Mouse (Mus musculus): ENCODE results near the gene Mrpl11. TPM values are rescaled to one million over a fixed set of nuclear protein-coding genes. Genes with fewer than 3 reads are reported as not detected.

Mrpl11 gene
- 80.5 and 83.4 TPM in 2 replicates for polyA plus RNA-seq (2015; fragmentation: Nextera tagmentation; extraction: Ambion mirVana)

DNA sequence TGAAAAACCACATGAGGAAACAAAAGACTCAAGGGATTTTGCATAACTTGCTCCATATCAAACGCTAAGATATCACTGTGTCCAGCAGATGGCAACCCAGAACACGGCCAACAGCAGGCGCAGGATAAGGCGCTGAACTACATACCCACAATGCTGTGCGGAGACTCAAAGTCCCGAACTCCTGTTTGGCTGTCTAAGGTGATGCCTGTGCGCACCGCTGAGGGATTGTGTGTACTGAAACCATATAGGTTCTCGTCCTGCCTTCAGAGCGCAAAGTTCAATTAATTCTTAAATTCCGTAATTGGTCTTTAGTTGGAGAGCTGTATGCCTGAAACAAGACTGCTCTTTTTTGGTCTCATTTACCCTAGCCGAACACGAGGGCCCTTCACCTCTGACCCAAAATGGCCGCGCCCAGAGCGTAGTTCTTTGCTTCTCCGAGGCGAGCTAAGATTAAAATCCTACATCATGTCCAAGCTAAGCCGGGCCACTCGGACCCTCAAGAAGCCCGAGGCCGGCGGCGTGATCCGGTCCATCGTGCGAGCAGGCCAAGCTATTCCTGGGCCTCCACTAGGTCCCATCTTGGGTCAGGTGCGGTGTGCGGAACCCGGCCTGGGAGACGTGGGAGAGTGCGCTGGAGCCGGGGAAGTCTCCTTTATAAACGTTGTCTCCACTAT lies at the start of gene Mrpl11:
Mrpl11 (plus strand) TSS at position 220 of the 674 bp plus-strand sequence.
- Histone ChIP-seq H3K36me3 (peaks cover 27% of the 10 kb centered on the region), H3K27ac (peak within 1 kb of the TSS; percentile 83), H3K4me2 (peak within 1 kb of the TSS; percentile 64), H3K9ac (peak within 1 kb of the TSS; percentile 51; the same call in 1 of the 2 replicates), H3K27me3 (no peaks in the 10 kb centered on the region), H3K4me1 (peaks cover 7% of the 10 kb centered on the region), H3K9me3 (no peaks in the 10 kb centered on the region), H3K4me3 (peak within 1 kb of the TSS; percentile 77)
- ATAC-seq (ENCODE audit: insufficient number of reproducible peaks, low FRiP score, low TSS enrichment, low read depth) = peak; percentile 94
- WGBS = under 1% methylated on average over 34 of the region's 34 CpGs

DNA sequence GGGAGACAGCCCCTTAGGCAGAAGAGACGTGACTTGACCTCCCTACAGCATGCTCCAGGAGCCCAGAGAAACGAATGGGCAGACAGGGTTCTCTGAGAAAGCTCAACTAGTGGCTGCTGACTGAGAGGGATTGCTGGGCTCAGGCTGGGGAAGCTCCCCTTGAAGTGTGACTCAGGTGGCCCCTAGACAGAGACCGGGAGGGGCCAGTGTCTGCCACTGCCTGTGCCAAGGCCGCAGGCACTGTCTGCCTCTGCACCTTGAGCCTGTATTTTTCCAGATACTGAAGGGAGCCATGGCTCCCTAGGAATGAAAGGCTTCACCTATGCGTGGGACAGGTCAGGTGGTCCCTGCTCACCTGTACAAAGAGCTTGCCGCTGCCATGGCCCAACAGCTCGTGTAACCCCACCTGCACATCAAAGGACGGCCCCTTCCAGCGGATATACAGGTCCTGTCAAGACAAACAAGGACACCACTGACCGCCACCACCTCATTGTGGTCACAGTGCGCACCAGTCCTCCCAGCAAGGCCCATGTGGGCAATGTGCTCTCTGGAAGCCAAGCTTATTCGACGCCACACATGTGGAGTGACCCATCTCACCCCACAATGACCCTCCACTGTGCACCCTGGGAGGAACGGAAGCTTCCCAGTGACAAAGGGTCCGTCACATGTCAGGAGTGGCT lies 45.9 kb upstream of the Mrpl11 start:
- WGBS = 93% methylated on average over 15 of the region's 15 CpGs
- H3K4me2 ChIP-seq = no peak overlapping the region
- no peak for ATAC-seq (ENCODE audit: insufficient number of reproducible peaks, low FRiP score, low TSS enrichment, low read depth)
- H3K9me3 ChIP-seq = no peaks in the 10 kb centered on the region
- H3K4me1 ChIP-seq = no peaks in the 10 kb centered on the region
- H3K27ac ChIP-seq = no peak overlapping the region
- no peak overlapping the region for H3K4me3 ChIP-seq
- H3K27me3 ChIP-seq = no peaks in the 10 kb centered on the region
- H3K9ac ChIP-seq = no peak overlapping the region
- H3K36me3 ChIP-seq = peaks cover 98% of the 10 kb centered on the region

DNA sequence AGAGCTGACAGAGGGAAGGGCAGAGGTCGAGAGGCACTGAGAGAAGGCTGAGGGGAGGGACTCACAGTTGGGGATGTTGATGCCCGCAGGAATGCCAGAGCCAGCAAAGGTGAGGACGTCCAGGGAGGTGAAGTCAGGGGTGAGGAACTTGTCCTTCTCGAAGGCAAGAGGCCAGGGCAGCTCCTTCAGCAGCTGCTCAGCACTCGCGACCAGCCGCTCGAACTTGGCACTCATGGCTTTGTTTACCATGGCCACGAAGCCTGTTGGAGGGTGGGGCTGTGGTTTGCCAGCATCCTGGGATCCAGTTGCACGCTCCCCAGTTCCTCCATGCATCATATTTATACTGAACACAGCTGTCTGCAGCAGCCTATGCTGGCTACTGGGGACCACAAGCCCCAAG lies 45.1 kb upstream of the Mrpl11 start:
- no peaks in the 10 kb centered on the region for H3K27me3 ChIP-seq

DNA sequence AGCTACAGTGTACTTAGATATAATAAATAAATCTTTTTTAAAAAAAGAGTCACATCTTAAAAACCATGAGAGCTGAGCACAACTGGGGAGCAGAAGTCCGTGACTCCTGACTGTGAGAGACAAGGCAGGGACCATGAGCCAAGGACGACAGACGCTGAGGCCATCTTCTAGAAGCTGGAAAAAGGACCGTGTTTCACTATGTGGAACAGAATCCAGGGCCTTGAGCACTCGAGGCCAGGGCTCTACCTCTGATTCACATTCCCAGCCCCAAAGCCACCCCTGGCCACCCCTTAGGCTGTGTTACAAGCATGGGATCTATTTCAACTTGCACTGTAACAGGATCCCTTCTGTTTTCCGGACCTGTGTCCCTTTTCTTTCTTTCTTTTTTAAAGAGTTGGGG lies 42.3 kb upstream of the Mrpl11 start:
- Histone ChIP-seq H3K4me2 (no peak overlapping the region), H3K9ac (no peak overlapping the region), H3K27ac (no peak overlapping the region), H3K36me3 (peaks cover 95% of the 10 kb centered on the region), H3K4me1 (no peaks in the 10 kb centered on the region), H3K27me3 (no peaks in the 10 kb centered on the region), H3K9me3 (no peaks in the 10 kb centered on the region), H3K4me3 (no peak overlapping the region)
- ATAC-seq (ENCODE audit: insufficient number of reproducible peaks, low FRiP score, low TSS enrichment, low read depth) = no peak
- 82% methylated on average over 6 of the region's 6 CpGs for WGBS

More for the DNA sequence above, 45.1 kb upstream of the Mrpl11 start:
- WGBS = 85% methylated on average over 10 of the region's 10 CpGs
- no peak overlapping the region for H3K4me2 ChIP-seq
- H3K36me3 ChIP-seq = peaks cover 98% of the 10 kb centered on the region
- H3K27ac ChIP-seq = no peak overlapping the region
- no peaks in the 10 kb centered on the region for H3K9me3 ChIP-seq
- no peaks in the 10 kb centered on the region for H3K4me1 ChIP-seq
- no peak overlapping the region for H3K4me3 ChIP-seq
- ATAC-seq (ENCODE audit: insufficient number of reproducible peaks, low FRiP score, low TSS enrichment, low read depth) = no peak
- no peak overlapping the region for H3K9ac ChIP-seq

DNA sequence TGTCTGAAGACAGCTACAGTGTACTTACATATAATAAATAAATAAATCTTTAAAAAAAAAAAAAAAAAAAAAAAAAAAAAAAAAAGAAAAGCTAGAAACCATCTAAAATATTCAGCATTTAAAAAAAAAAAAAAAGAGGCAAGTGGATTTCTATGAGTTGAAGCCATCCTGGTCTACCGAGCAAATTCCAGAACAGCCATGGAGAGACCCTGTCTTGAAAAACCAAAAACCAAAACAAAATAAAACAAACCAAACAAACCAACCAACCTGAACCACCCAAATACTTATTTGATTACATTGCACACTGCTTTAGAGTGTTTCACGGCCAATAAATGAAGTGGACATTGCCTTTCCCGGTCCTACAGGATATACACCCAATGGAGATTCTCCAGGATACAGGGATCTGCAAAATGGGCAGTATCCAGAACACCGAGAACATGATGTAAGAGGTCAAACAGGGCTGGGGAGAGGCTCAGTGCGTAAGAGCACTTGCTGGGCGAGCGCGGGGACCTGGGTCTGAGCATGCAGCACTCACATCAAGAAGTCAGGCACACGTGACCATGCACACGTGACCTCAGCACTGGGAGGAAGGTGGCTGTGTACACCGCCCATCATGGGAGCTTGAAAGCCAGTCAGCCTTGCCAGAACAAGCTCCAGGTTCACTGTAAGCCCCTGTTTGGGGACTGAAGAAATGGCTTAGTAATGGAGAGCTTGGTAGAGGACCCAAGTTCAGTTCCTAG lies 36.7 kb upstream of the Mrpl11 start:
- ATAC-seq (ENCODE audit: insufficient number of reproducible peaks, low FRiP score, low TSS enrichment, low read depth) = no peak
- Histone ChIP-seq H3K4me2 (no peak overlapping the region), H3K9ac (no peak overlapping the region), H3K27me3 (no peaks in the 10 kb centered on the region), H3K4me3 (no peak overlapping the region), H3K4me1 (peaks cover 23% of the 10 kb centered on the region), H3K27ac (no peak overlapping the region), H3K36me3 (peaks cover 53% of the 10 kb centered on the region), H3K9me3 (no peaks in the 10 kb centered on the region)
- 92% methylated on average over 11 of the region's 11 CpGs for WGBS

DNA sequence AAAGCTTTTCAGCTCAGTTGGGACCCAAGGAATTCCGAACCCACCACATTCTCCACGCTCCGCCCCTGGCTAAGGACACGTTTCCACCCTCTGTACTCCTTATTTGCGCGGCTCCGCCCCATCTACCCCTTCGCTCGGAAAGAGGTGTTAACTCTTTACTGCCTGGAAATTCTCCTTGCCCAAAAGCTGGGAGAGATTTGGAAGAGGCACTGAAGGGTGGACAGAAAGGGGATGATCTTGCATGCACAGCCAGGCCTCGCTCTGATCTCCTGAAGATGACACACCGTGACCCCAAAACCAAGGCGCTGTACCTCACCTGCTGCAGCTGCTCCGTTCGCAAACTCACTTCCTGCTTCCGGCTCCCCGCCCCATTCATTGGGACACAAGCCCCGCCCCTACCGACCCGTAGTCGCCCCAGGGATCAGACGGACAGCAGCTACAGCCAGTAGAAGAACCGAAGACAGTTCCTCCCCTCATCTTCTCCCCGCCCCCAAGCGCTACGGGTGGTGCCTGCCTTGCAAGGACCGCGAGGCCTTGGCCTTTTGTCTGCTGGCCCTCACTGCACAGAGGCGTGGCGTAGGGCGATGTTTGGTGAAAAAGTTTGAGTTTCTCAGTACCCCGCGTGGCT lies 33.9 kb upstream of the Mrpl11 start, which contains the start of gene Dpp3:
Dpp3 (minus strand) TSS at position 384 of the 628 bp plus-strand sequence.
- peak within 1 kb of the TSS; percentile 48; the same call in 1 of the 2 replicates for H3K9ac ChIP-seq
- no peaks in the 10 kb centered on the region for H3K9me3 ChIP-seq
- H3K4me2 ChIP-seq = peak within 1 kb of the TSS; percentile 55
- ATAC-seq (ENCODE audit: insufficient number of reproducible peaks, low FRiP score, low TSS enrichment, low read depth) = peak; percentile 99
- H3K27ac ChIP-seq = peak within 1 kb of the TSS; percentile 87
- WGBS = under 1% methylated on average over 32 of the region's 32 CpGs
- no peaks in the 10 kb centered on the region for H3K27me3 ChIP-seq
- peaks cover 23% of the 10 kb centered on the region for H3K4me1 ChIP-seq
- peaks cover 34% of the 10 kb centered on the region for H3K36me3 ChIP-seq
- peak within 1 kb of the TSS; percentile 72 for H3K4me3 ChIP-seq

DNA sequence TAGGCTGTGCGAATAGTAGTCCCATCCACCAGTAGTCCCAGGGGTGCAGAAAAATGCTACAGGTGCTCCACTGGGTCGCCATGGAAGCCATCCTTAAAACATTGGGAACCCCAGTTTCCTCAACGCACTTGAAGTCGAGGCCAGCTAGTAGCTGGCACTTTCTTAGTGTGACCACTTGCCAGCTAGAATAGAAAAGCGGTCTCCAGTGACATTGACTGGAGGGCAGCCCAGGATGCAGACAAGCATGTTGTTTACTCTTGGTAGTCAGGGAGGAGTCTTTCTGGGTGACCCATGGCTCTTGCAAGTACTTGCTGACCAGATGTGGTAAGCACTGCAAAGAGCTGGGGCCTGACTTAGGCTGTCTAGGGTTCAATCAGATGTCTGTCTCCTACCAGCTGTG lies 33.2 kb upstream of the Mrpl11 start:
- peak overlapping the region; percentile 72 for H3K4me3 ChIP-seq
- H3K36me3 ChIP-seq = peaks cover 27% of the 10 kb centered on the region
- peak overlapping the region; percentile 48; the same call in 1 of the 2 replicates for H3K9ac ChIP-seq
- no peak for ATAC-seq (ENCODE audit: insufficient number of reproducible peaks, low FRiP score, low TSS enrichment, low read depth)
- peaks cover 23% of the 10 kb centered on the region for H3K4me1 ChIP-seq
- H3K9me3 ChIP-seq = no peaks in the 10 kb centered on the region
- 59% methylated on average over 5 of the region's 5 CpGs for WGBS
- peak overlapping the region; percentile 55 for H3K4me2 ChIP-seq
- peak overlapping the region; percentile 87 for H3K27ac ChIP-seq
- H3K27me3 ChIP-seq = no peaks in the 10 kb centered on the region

DNA sequence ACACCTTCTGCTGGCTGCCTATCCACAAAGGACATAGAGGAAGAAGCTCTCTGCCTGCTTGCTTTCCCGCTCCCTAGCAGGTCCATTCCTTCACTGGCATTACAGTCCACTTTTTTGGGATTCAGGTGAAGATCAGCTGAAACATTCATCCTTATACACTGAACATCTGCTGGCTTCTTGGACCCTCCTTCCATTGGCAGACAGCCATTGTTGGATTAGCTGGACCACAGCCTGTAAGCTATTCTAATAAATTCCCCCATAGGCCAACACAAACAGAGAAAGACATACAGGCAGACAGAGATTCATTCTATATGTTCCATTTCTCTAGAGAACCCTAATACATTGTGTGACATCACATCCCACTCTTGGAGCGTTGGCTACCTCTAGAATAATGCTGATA lies 25.1 kb upstream of the Mrpl11 start:
- no peak for ATAC-seq (ENCODE audit: insufficient number of reproducible peaks, low FRiP score, low TSS enrichment, low read depth)
- Histone ChIP-seq H3K4me2 (no peak overlapping the region), H3K9me3 (no peaks in the 10 kb centered on the region), H3K27ac (no peak overlapping the region), H3K4me1 (peaks cover 6% of the 10 kb centered on the region; the same call in 1 of the 2 replicates), H3K36me3 (peaks cover 9% of the 10 kb centered on the region), H3K27me3 (no peaks in the 10 kb centered on the region), H3K4me3 (no peak overlapping the region), H3K9ac (no peak overlapping the region)
- 81% methylated on average over 2 of the region's 2 CpGs for WGBS

DNA sequence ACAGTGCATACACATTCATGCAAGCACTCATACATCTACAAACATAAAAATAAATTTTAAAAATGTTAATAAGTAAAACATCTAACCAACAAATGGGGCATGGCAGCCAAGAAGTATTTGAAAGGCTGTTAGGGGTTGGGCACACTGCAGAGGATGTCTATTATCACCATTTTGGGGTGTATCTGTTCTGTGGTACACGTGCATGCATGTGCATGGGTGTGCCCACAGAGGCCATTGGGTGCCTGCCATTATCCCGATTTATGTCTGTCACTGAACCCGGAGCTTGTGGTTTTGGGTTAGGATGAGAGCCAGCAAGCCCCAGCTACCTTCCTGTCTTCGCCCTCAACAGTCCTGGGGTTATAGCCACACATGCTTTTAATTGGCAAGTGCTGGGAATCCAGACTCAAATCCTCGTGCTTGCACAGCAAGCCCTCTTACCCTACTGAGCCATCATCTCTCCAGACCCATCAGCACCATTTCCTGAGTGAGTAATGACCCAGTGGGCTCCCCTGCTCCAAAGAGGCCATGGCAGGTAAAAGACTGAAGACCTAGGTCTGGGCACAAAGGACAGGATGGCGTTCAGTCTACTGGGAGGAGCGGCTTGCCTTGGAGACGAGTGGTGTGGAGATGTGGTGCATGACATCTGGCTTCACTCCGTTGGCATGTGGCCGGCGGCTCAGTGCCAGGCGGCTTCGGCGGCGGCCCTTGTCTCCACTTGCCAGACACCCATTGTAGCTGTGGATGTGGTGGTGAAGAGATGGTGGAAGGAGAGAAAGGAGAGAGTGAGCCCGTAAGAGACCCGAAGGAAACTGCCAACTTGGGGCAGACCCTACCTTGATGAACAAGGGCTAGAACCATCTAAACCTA lies 24.3 kb upstream of the Mrpl11 start:
- Histone ChIP-seq H3K9ac (no peak overlapping the region), H3K4me2 (no peak overlapping the region), H3K36me3 (peaks cover 4% of the 10 kb centered on the region), H3K4me3 (no peak overlapping the region), H3K27ac (no peak overlapping the region), H3K4me1 (peaks cover 13% of the 10 kb centered on the region), H3K9me3 (no peaks in the 10 kb centered on the region), H3K27me3 (no peaks in the 10 kb centered on the region; the same call in 1 of the 2 replicates)
- ATAC-seq (ENCODE audit: insufficient number of reproducible peaks, low FRiP score, low TSS enrichment, low read depth) = 0 out of 2 replicates have a peak, but pooled peaks have one; percentile 15
- WGBS = 76% methylated on average over 17 of the region's 17 CpGs

DNA sequence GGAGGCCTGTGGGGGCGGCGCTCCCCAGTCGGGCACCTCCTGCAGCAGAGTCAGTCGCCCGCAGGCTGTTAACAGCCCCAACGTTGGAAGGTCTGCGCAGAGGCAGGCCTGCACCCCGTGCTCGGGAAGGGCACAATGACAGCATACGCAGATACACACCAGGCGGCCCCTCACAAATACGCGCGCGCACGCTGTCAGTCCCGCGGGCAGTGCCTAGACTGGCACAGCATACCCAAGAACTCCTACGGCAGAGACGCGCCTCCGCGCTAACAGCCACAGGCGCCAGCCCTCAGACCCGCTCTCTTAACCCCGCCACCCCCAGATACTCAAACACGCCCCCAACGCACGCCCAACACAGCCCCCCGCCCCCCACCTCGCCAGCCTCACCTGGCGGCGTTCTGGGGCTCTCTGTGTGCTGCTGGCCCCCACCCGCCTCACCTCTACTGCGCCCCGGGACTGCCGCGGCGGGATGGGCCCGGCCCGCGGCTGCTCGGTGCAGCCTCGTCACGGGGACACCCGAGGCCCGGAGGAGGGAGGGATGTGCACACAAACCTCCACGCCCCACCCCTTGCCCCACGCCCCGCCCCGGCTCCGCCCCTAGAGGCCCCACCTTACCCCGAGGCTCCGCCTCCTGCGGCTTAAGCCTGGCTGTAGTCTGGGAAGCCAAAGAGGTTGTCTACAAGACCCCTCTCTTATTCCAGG lies 19.2 kb upstream of the Mrpl11 start, which contains the start of gene Peli3:
Peli3 (minus strand) TSS at position 577 of the 702 bp plus-strand sequence.
- WGBS = under 1% methylated on average over 50 of the region's 55 CpGs
- ATAC-seq (ENCODE audit: insufficient number of reproducible peaks, low FRiP score, low TSS enrichment, low read depth) = peak; percentile 91
- H3K27ac ChIP-seq = no peak within 1 kb of the TSS

More for the DNA sequence above, 19.2 kb upstream of the Mrpl11 start, which contains the start of gene Peli3:
- Histone ChIP-seq H3K9ac (peak within 1 kb of the TSS; percentile 60), H3K27me3 (no peaks in the 10 kb centered on the region; the same call in 1 of the 2 replicates), H3K4me3 (peak within 1 kb of the TSS; percentile 70), H3K36me3 (no peaks in the 10 kb centered on the region), H3K9me3 (no peaks in the 10 kb centered on the region), H3K4me1 (peaks cover 16% of the 10 kb centered on the region), H3K4me2 (peak within 1 kb of the TSS; percentile 94)

Data from limb, embryonic 15.5 days (tissue).